Mouse (Mus musculus): ENCODE data around the gene Rraga. TPM values are rescaled to one million over a fixed set of nuclear protein-coding genes. Genes with fewer than 3 reads are reported as not detected.

Rraga gene
- polyA plus RNA-seq, 1 experiment from 2014 or later, result 98.6 TPM

DNA sequence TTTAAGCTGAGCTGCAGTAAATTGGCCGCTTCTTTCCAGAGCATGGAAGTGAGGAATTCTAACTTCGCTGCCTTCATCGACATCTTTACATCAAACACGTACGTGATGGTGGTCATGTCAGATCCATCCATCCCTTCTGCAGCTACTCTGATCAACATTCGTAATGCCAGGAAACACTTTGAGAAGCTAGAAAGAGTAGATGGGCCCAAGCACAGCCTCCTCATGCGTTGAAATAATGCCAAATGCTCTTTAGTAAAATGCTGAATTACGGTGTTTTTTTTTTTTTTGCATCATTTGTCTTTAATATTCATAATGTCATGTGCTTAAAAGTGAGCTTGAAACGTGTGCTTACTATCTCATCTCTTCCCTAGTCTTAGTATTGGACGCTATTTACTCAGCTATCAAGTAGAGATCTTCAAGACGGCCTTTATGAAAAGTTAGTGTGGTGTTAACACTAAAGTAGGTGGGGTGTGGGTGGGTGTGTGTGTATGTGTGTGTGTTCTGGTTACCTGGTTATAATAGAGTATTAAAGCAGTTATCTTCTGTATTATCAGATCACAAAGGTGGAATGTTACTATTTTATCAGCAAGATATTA is 1.3 kb downstream of the Rraga start:
- Histone ChIP-seq H3K9ac (ENCODE audit: low read length) (peak overlapping the region; percentile 92), H3K27ac (ENCODE audit: low read length) (no peak overlapping the region), H3K4me1 (replicated peaks; ENCODE audit: control insufficient read depth, insufficient read depth, low read length) (peaks cover 13% of the 10 kb centered on the region), H3K36me3 (ENCODE audit: control insufficient read depth, insufficient read depth, low read length) (no peaks in the 10 kb centered on the region), H3K4me2 (ENCODE audit: low read depth, low read length) (peak overlapping the region; percentile 56), H3K9me3 (ENCODE audit: control insufficient read depth, low read length) (no peaks in the 10 kb centered on the region), H3K4me3 (ENCODE audit: low read length) (peak overlapping the region; percentile 85), H3K27me3 (ENCODE audit: control insufficient read depth, insufficient read depth, low read depth, low read length) (no peaks in the 10 kb centered on the region; the same call in 1 of the 2 replicates)
- WGBS, result 3% methylated on average over 11 of the region's 11 CpGs
- ATAC-seq (ENCODE audit: low read depth), result no peak

DNA sequence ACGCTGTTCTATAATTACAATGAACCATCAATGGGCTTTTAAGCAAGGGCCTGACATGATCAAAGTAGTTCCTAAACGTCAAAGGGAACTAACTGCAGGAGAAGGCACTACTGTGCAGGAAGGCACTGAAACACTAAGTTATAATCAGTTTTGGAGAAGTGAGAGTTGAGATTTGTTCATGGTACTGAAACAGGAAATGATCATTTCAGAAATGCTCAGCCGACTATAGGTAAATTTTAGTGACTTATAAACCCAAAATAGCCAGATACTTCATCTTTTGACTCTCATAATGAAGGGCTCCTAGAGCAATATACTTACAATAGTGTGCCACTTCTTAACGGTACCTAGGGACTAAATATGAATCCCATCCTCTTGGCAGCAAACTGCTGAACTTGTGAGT is 4.6 kb downstream of the Rraga start:
- Histone ChIP-seq H3K4me3 (ENCODE audit: low read length) (no peak overlapping the region), H3K27me3 (ENCODE audit: control insufficient read depth, insufficient read depth, low read depth, low read length) (no peaks in the 10 kb centered on the region), H3K4me1 (replicated peaks; ENCODE audit: control insufficient read depth, insufficient read depth, low read length) (peaks cover 13% of the 10 kb centered on the region), H3K9me3 (ENCODE audit: control insufficient read depth, low read length) (no peaks in the 10 kb centered on the region), H3K36me3 (ENCODE audit: control insufficient read depth, insufficient read depth, low read length) (peaks cover 16% of the 10 kb centered on the region), H3K4me2 (ENCODE audit: low read depth, low read length) (no peak overlapping the region), H3K27ac (ENCODE audit: low read length) (no peak overlapping the region), H3K9ac (ENCODE audit: low read length) (no peak overlapping the region)
- no peak for ATAC-seq (ENCODE audit: low read depth)
- WGBS, result 61% methylated on average over 4 of the region's 4 CpGs

DNA sequence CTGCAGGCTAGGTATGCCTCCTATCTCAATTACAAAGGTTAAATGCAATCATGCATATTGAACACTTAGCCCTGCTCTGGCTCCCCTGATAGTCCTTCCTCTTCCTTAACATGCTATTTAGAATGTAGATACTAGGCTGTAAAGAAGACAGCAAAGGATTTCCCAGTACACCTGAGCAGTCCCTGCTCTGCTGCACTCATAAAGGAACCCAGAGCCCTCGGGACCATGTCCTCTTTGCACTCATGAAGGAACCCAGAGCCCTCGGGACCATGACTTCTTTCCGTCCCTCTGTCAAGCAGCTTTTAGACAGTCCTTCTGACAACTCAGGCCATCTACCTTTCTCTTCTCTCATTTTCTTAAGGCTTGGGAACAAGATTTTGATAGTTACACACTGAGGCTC is 5.1 kb downstream of the Rraga start:
- 81% methylated on average over 3 of the region's 3 CpGs for WGBS
- no peak overlapping the region for H3K4me3 ChIP-seq (ENCODE audit: low read length)
- no peak for ATAC-seq (ENCODE audit: low read depth)
- peaks cover 20% of the 10 kb centered on the region for H3K36me3 ChIP-seq (ENCODE audit: control insufficient read depth, insufficient read depth, low read length)
- H3K9ac ChIP-seq (ENCODE audit: low read length), result no peak overlapping the region
- no peaks in the 10 kb centered on the region for H3K27me3 ChIP-seq (ENCODE audit: control insufficient read depth, insufficient read depth, low read depth, low read length)
- no peaks in the 10 kb centered on the region for H3K9me3 ChIP-seq (ENCODE audit: control insufficient read depth, low read length)
- peaks cover 13% of the 10 kb centered on the region for H3K4me1 ChIP-seq (replicated peaks; ENCODE audit: control insufficient read depth, insufficient read depth, low read length)
- no peak overlapping the region for H3K4me2 ChIP-seq (ENCODE audit: low read depth, low read length)
- no peak overlapping the region for H3K27ac ChIP-seq (ENCODE audit: low read length)

DNA sequence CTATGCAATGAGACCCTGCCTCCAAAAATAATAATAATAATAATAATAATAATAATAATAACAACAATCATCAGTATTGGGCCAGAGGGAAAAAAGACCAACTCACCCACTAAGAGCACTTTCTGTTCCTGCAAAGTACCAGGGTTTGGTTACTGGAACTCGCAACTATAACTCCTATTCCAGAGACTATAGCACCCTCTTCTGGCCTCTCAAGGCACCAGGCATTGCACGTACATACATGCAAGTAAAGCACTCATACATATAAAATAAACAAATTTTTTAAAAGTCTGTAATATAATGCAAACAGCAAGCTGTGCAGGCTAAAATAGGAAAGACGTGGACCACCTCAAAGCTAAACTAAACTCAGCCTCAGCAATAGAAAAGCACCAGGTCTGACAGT is 12.8 kb downstream of the Rraga start:
- Histone ChIP-seq H3K4me2 (ENCODE audit: low read depth, low read length) (no peak overlapping the region), H3K27ac (ENCODE audit: low read length) (no peak overlapping the region), H3K27me3 (ENCODE audit: control insufficient read depth, insufficient read depth, low read depth, low read length) (no peaks in the 10 kb centered on the region), H3K36me3 (ENCODE audit: control insufficient read depth, insufficient read depth, low read length) (peaks cover 33% of the 10 kb centered on the region), H3K4me3 (ENCODE audit: low read length) (no peak overlapping the region), H3K9me3 (ENCODE audit: control insufficient read depth, low read length) (no peaks in the 10 kb centered on the region), H3K9ac (ENCODE audit: low read length) (no peak overlapping the region), H3K4me1 (replicated peaks; ENCODE audit: control insufficient read depth, insufficient read depth, low read length) (no peaks in the 10 kb centered on the region)
- 83% methylated on average over 3 of the region's 3 CpGs for WGBS
- no peak for ATAC-seq (ENCODE audit: low read depth)

DNA sequence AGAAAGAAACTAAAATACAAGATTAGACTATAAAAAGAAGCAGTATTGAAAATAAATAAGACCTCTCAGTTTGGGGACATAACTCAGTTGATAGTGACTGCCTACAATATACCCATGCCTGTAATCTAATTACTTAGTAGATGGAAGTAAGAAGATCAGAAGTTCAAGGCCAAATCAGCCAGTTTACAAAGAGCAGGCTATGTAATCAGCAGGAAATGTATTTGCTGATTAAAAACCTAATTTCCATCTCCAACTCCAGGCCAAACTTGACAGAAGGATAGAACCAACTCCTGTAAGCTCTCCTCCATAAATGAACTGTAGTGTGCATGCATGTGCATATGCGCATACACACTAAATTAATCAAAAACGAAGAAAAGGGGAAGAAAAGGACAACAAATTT is 15.8 kb downstream of the Rraga start:
- Histone ChIP-seq H3K36me3 (ENCODE audit: control insufficient read depth, insufficient read depth, low read length) (peaks cover 25% of the 10 kb centered on the region; the same call in 1 of the 2 replicates), H3K4me3 (ENCODE audit: low read length) (no peak overlapping the region), H3K27ac (ENCODE audit: low read length) (no peak overlapping the region), H3K9me3 (ENCODE audit: control insufficient read depth, low read length) (no peaks in the 10 kb centered on the region), H3K4me1 (replicated peaks; ENCODE audit: control insufficient read depth, insufficient read depth, low read length) (no peaks in the 10 kb centered on the region), H3K4me2 (ENCODE audit: low read depth, low read length) (no peak overlapping the region), H3K27me3 (ENCODE audit: control insufficient read depth, insufficient read depth, low read depth, low read length) (no peaks in the 10 kb centered on the region), H3K9ac (ENCODE audit: low read length) (no peak overlapping the region)
- no peak for ATAC-seq (ENCODE audit: low read depth)
- WGBS, result 92% methylated on average over 2 of the region's 2 CpGs

DNA sequence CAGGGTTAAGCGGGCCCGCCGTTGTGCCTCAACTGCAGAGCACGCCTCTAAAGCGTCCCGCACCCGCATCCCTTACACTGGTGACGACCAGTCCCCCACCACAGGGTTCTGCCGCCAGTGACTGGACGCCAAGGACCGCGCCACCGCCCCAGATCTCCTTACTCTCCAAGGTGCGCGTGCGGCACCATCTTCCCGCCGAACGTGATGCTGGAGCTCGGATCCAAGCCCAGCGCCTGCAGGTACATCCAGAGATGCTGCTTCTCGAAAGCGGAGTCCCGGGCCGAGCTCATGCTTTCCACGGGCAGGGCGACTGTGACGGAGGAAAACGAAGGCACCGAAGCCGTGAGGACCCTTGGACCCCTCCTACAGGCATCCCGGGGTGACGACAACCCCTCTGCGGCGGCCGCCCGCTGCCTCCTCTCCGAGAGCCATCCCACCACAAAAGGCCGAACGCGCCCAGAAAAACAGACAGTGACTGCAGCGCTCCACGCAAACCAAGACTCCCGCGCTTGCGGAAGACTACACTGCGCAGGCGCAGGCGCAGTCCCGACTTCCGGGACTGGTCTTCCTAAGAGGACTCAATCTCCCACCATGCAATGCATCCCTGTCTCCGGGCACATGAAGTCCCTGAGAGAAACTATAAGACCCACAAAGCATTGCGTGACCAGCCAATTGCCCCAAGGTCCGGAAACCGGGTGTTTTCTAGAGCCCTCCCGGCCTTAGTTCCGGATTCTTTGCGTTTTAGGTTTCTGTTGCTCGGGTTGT is 36.2 kb downstream of the Rraga start, which contains the start of gene Haus6:
Haus6 (minus strand) TSS at position 532 of the 765 bp plus-strand sequence.
- WGBS, result under 1% methylated on average over 59 of the region's 59 CpGs
- no peaks in the 10 kb centered on the region for H3K9me3 ChIP-seq (ENCODE audit: control insufficient read depth, low read length)
- peak within 1 kb of the TSS; percentile 65 for H3K27ac ChIP-seq (ENCODE audit: low read length)
- H3K36me3 ChIP-seq (ENCODE audit: control insufficient read depth, insufficient read depth, low read length), result no peaks in the 10 kb centered on the region
- no peaks in the 10 kb centered on the region for H3K27me3 ChIP-seq (ENCODE audit: control insufficient read depth, insufficient read depth, low read depth, low read length)
- ATAC-seq (ENCODE audit: low read depth), result peak; percentile 100
- peak within 1 kb of the TSS; percentile 80 for H3K4me2 ChIP-seq (ENCODE audit: low read depth, low read length)
- peaks cover 6% of the 10 kb centered on the region; the same call in 1 of the 2 replicates for H3K4me1 ChIP-seq (replicated peaks; ENCODE audit: control insufficient read depth, insufficient read depth, low read length)
- peak within 1 kb of the TSS; percentile 95 for H3K4me3 ChIP-seq (ENCODE audit: low read length)
- peak within 1 kb of the TSS; percentile 92 for H3K9ac ChIP-seq (ENCODE audit: low read length)

DNA sequence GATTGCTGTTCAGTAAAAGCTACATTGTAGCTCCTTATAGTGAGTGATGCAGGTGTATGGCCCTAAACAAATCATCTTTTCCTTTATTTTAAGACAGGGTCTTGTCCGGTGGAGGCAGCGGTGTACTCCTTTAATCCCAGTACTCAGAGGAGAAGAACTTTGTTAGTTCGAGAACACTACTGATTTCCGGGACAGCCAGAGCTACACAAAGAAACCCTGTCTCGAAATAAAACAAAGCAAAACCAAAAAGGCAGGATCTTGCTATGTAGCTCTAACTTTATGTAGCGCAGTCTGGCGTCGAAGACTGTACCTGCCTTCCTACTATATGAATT is 36.8 kb downstream of the Rraga start:
- ATAC-seq (ENCODE audit: low read depth), result no peak
- H3K9me3 ChIP-seq (ENCODE audit: control insufficient read depth, low read length), result no peaks in the 10 kb centered on the region
- peak overlapping the region; percentile 65 for H3K27ac ChIP-seq (ENCODE audit: low read length)
- H3K36me3 ChIP-seq (ENCODE audit: control insufficient read depth, insufficient read depth, low read length), result no peaks in the 10 kb centered on the region
- H3K27me3 ChIP-seq (ENCODE audit: control insufficient read depth, insufficient read depth, low read depth, low read length), result no peaks in the 10 kb centered on the region
- H3K9ac ChIP-seq (ENCODE audit: low read length), result peak overlapping the region; percentile 63
- WGBS, result 32% methylated on average over 8 of the region's 8 CpGs
- peak overlapping the region; percentile 95 for H3K4me3 ChIP-seq (ENCODE audit: low read length)
- H3K4me2 ChIP-seq (ENCODE audit: low read depth, low read length), result peak overlapping the region; percentile 58
- H3K4me1 ChIP-seq (replicated peaks; ENCODE audit: control insufficient read depth, insufficient read depth, low read length), result peaks cover 6% of the 10 kb centered on the region; the same call in 1 of the 2 replicates

DNA sequence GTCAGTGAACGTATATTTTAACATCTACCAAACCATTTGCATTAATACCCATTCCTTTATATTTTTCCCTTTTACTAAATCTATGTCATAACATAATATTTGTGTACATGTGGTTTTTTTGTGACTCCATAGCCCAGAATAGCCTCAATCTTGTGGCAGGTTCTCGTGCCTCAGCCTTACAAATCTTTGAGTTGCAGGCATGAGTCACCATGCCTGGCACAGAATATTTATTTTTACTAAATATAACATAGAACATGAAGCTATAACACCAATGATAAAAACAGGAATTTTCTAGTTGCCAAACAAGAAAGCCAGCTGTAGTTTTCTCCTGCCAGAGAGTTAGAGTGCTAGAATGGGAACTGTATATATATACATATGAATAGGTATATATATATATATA is 45.0 kb downstream of the Rraga start:
- no peaks in the 10 kb centered on the region for H3K36me3 ChIP-seq (ENCODE audit: control insufficient read depth, insufficient read depth, low read length)
- H3K27me3 ChIP-seq (ENCODE audit: control insufficient read depth, insufficient read depth, low read depth, low read length), result no peaks in the 10 kb centered on the region
- 60% methylated on average over 2 of the region's 2 CpGs for WGBS
- ATAC-seq (ENCODE audit: low read depth), result no peak
- H3K4me1 ChIP-seq (replicated peaks; ENCODE audit: control insufficient read depth, insufficient read depth, low read length), result no peaks in the 10 kb centered on the region
- no peaks in the 10 kb centered on the region for H3K9me3 ChIP-seq (ENCODE audit: control insufficient read depth, low read length)
- H3K4me3 ChIP-seq (ENCODE audit: low read length), result no peak overlapping the region
- H3K4me2 ChIP-seq (ENCODE audit: low read depth, low read length), result no peak overlapping the region
- no peak overlapping the region for H3K27ac ChIP-seq (ENCODE audit: low read length)
- H3K9ac ChIP-seq (ENCODE audit: low read length), result no peak overlapping the region

DNA sequence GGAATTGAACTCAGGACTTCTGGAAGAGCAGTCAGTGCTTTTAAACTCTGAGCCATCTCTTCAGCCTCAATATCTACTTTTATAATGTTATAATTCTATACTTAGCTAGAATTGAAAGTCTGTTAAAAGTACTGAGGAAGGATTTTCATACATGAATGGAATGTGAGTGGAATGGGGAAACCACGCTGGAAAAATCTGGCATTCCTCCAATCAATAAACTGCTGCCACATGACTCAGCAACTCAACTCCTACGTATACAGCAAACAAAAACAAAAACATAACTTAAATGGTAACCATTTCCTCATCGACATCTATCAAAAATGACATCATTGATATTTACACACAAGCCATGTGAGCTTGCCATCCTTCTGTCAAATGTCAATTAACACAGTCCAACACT is 46.6 kb downstream of the Rraga start:
- H3K36me3 ChIP-seq (ENCODE audit: control insufficient read depth, insufficient read depth, low read length), result no peaks in the 10 kb centered on the region
- H3K4me2 ChIP-seq (ENCODE audit: low read depth, low read length), result no peak overlapping the region
- no peak for ATAC-seq (ENCODE audit: low read depth)
- no peaks in the 10 kb centered on the region for H3K9me3 ChIP-seq (ENCODE audit: control insufficient read depth, low read length)
- H3K4me3 ChIP-seq (ENCODE audit: low read length), result no peak overlapping the region
- no peak overlapping the region for H3K9ac ChIP-seq (ENCODE audit: low read length)
- 49% methylated on average over 3 of the region's 3 CpGs for WGBS
- H3K27me3 ChIP-seq (ENCODE audit: control insufficient read depth, insufficient read depth, low read depth, low read length), result no peaks in the 10 kb centered on the region
- H3K27ac ChIP-seq (ENCODE audit: low read length), result no peak overlapping the region
- H3K4me1 ChIP-seq (replicated peaks; ENCODE audit: control insufficient read depth, insufficient read depth, low read length), result no peaks in the 10 kb centered on the region
